Mouse (Mus musculus): ENCODE results near the gene Tjp2.
A peak's percentile ranks its signal among the peaks of the same experiment; 100 is the strongest.
"Not testable (repeated sequence)": the region's sequence is repeated elsewhere in the genome, so short reads cannot be mapped to it uniquely, and the experiment has no call there.

Tjp2 gene

DNA sequence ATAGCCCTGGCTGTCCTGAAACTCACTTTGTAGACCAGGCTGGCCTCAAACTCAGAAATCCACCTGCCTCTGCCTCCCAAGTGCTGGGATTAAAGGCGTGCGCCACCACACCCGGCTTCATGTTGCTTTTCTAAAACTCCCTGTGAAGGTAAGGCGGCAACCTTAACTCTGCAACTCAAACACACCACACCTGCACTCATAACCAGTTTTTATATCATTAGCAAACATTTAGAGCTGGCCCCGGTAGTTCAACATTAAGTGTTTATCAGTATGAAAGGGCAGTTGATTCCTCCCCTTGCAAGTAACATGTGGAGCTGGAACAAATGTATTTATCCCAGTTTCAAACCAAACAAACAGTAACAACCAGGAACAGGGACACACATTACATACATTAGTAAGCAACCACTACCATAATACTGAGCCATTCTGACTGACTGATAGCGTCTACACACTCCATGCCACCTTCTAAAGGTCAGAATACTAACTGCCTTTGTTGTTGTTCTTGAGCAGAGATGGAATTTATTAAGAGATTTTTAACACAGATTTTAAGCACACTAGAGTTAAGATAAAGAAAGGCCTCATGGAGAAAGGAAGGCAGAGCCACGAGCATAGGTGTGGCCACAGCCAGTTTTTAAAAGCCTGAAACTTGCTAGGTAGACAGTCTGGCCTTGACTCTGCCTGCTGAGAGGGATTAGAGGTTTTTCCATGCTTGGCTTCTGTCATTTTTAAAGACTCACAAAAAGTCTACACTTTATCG is 101.1 kb downstream of the Tjp2 start:
- DNase-seq (ENCODE audit: low spot score in 2 of 2): no peak

DNA sequence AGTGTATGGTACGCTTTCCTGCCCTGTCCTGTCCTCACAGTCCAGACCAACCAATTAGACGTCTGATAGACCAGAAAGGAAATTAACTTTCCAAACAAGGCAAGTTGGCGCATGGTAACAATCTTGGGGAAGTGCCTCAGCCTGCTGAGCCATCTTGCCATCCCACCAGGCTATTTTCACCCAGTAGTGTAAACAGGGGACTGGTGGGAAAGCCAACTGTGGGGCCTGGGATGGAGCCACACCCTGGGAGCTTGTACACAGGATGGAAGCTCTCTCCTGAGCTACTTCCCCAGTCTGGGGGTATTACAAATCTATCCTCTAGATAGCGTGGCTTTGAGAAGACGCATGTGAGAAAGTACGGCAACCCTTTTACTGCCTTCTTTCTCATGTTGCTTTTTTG is 101.7 kb downstream of the Tjp2 start:
- no peak for DNase-seq (ENCODE audit: low spot score in 2 of 2)

DNA sequence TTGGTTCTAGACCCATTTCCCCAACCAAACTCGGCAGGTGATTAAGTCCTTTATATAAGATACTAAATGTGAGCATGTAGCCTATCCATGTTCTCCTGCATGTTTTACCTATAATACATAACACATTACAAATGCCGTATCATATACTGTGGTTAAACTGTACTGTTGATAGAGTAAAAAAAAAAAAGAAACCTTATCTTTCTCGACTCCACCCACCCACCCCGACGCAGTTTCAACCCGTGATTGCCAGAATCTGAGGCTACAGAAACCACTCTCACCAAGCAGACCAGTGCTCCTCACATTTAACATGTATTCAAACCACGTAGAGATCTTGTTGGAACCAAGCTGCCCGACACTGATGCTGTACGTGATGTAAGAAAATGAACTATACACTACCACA is 102.2 kb downstream of the Tjp2 start:
- DNase-seq (ENCODE audit: low spot score in 2 of 2): no peak

DNA sequence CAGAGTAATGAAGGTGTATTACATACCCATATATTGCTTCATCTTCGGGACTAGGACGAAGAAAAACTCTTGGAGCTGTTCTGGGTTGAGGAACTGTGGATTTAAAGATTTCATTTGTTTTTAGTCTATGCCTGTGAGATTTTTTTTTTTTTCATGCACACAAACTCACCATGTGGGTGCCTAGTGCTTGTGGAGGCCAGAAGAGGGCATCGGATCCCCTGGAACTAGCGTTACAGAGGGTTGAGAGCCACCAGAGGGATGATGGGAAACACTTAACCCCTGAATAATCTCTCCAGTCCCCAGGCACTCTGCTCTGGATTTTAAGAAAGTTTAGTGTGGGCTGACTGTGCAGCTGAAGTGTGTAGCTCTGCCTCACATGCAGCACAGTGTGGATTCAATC is 104.0 kb downstream of the Tjp2 start:
- no peak for DNase-seq (ENCODE audit: low spot score in 2 of 2)

DNA sequence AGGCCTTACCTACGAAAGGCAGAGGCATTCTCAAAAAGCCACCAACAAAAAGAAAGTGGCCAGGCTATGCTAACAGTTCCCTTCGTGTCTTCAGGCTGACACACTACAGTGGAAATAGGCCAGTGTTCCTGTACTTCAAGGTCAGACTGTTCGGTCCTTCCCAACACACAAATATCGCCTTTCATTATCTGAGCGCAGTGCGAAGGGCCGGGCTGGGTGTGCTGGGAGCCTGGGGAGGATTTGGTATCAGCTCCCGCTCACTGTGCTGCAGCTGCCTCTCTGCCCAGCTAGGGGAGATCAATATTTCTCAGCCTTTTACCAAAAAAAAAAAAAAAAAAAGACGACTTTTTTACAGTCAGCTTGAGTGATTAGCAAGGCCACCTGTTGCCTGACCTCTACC is 106.1 kb downstream of the Tjp2 start:
- DNase-seq (ENCODE audit: low spot score in 2 of 2): no peak

DNA sequence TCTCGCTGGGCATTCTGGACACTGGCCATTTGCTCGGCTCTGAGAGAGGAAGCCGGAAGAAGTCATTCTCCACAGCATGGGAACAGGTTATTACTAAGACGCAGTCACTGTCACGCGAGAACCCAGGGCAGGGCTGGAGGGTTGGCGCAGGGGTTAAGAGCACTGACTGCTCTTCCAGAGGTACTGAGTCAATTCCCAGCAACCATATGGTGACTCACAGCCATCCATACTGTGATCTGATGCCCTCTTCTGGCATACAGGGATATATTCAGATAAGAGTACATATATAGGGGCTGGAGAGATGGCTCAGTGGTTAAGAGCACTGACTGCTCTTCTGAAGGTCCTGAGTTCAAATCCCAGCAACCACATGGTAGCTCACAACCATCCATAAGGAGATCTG is 113.2 kb downstream of the Tjp2 start:
- DNase-seq (ENCODE audit: low spot score in 2 of 2): no peak

DNA sequence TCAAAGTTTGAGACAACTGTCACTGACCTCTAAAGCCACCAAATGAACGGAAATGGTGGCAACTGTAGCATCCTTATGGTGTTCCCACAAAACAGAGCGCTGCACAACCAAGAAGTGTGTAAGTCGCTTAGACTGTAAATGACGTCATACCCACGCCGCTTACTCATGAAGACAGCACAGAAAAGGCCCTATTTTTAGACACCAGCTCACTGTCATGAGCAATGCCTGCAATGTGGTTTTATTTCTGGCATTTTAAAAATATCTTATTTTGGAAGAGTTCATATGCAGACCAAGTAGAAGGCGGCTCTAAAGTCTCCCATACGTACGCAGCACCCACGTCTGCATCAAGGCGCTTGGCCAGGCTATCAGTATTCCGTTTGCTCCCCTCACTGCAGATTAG is 117.1 kb downstream of the Tjp2 start:
- peak; percentile 63 to 65 for DNase-seq (ENCODE audit: low spot score in 2 of 2)

DNA sequence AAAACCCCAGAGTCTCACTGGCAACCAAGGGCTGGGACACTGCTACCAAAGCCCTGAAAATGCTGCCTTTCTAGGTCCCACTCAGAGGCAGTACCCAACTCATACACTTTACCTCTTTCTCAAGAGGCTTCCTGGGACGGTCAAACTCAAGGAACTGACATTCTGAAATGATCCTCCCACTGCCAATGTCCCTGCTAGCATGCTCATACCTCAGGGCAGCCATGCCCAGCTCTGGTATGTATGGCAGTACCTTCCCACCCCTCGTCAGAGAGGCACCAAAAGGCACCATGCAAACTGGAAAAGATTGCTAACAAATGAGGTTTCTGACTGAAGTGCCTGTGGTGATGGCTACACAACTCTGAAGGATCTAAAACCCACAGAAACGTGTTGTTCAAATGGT is 121.0 kb downstream of the Tjp2 start:
- DNase-seq (ENCODE audit: low spot score in 2 of 2): no peak

DNA sequence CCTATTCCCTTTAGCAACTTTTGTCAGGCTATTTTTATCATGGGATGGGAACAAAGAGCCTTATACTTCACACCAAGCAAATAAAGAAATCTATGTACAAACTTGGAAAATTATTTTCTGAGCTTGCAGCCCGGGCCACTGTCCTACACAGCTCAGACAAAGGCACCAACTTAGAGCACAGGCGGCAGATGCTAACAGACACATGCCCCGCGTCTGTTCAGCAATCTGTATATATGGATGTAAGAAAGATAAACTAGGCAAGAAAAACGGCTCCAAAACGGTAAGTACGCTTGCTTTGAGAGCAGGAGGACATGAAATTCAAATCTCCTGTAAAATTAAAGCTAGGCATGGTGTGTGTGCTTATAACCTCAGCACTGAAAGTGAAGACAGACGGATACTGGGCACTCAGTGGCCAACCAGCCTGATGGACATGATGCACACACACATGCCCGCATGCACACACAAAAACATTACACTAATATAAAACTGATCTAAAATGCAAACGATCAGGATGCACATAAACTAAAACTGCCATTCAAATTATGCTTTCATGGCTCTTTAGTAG is 122.2 kb downstream of the Tjp2 start:
- DNase-seq (ENCODE audit: low spot score in 2 of 2): no peak

DNA sequence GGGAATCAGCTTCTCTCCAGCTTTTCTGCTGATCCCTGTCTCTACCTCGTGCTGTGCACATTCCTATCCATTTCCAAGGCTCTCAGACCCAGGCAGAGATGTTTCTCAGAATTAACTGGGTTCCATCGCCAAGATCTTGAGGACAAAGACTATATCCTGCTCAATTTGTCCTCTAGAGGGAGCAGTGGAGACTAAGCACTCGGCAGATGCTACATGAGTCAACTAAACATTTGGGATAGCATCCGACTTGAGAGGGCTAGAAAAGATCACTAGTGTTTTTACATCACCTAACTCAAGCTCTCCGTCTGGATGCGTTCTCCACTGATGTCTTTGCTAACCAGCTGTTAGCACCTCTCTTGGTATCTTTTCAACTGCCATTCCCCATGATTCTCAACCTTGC is 123.6 kb downstream of the Tjp2 start:
- DNase-seq (ENCODE audit: low spot score in 2 of 2): no peak

DNA sequence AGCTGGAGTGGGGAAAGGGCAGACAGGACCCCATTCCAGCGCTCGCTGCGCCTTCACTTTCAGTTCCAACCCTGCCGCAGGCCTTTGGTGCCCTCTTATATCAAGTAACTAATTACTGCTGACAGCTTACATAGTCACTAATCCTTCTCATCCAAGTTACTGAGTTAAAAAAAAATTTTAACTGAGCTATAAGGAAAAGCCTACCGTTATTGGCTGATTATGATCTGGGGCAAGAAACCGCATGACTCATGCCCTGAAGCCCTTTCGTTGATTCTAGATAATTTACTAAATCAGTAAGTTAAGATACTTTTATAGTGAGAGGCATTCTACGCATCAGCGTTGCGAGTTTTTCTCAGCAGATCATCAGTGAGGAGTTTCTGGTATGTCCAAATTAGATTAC is 126.1 kb downstream of the Tjp2 start:
- no peak for DNase-seq (ENCODE audit: low spot score in 2 of 2)

DNA sequence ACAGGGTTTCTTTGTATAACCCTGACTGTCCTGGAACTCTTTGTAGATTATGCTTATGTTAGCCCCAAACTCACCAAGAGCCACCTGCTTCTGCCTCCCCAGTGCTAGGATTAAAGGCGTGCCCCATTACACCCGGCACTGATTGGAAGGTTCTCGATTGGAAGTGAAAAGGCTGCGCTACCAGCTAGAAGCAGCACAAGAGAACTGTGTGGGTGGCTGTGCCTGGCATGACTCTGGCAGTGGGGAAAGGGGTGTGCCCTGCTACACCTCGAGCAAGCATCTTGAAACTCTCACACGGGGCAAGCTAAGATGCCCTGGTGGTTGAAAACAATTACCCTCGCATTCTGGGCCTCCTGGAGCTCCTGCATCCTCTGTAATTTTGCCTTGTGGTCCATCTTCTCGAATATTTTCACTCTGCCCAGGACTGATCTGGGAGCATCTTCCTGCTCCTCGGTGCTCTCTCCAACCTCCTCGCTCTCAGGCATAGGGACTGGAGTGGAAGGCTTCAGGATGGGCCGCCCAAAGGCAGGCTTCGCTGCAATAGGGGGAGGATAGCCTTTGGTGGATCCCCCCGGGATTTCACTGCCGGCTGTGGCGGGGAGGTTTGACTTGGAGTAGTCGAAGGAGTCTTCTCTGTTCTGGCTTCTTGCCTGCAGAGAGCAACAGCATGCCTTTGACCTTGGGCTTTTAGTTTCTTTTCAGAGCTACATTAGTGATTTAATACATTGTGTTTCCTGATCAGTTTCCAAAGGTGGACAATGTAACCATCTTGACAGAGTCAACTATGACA is 127.0 kb downstream of the Tjp2 start:
- DNase-seq (ENCODE audit: low spot score in 2 of 2): no peak

DNA sequence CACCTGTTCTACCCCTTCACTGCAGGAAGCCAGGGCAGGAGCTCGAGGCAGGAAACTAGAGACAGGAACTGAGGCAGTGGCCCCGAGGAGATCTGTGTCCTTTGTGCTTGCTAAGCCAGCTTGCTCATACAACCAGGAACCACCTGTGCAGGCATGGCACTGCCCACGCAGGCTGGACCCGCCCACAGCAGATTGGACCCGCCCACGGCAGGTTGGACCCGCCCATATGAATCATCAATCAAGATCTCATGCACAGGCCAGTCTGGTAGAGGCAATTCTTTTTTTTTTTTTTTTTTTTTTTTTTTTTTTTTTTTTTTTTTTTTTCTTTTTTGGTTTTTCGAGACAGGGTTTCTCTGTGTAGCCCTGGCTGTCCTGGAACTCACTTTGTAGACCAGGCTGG is 132.8 kb downstream of the Tjp2 start:
- DNase-seq (ENCODE audit: low spot score in 2 of 2): not testable (repeated sequence)

DNA sequence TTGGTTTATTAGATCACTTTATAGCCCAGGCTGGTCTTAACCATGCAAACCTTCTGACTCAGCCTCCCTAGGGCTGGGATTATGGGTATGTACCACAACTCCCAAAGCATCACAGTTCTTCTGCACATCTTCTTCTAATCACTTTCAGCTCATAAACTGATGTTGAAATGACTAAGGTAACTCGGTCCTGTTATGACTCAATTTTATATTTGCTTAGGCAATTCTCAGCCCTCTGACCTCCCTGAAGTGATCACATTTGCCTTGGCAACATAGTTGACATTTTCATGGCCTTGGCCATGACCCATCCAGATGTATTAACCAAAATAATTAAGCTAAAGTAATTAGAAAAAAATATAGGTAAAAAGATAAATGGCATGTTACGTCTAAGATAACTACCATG is 134.5 kb downstream of the Tjp2 start:
- no peak for DNase-seq (ENCODE audit: low spot score in 2 of 2)

DNA sequence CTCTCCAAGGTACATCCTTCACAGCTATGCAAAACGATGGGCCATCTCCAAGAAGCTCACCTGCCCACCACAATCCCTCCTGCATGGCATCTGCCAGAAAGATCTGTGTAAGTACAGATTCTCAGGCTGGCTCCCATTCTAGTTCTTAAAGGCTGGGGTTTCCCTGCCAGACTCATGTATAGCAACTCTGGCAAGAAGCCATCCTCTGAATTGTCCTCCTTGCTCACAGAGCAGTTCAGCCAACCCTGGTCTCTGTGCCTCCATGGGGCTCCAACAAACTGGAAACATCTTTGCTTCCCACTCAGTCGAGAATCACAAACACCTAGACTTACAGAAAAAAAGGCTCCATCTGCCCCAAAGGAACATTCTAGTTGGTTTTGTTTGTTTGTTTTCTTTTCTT is 139.5 kb downstream of the Tjp2 start:
- DNase-seq (ENCODE audit: low spot score in 2 of 2): peak in 1 of 2 experiments; percentile 19

DNA sequence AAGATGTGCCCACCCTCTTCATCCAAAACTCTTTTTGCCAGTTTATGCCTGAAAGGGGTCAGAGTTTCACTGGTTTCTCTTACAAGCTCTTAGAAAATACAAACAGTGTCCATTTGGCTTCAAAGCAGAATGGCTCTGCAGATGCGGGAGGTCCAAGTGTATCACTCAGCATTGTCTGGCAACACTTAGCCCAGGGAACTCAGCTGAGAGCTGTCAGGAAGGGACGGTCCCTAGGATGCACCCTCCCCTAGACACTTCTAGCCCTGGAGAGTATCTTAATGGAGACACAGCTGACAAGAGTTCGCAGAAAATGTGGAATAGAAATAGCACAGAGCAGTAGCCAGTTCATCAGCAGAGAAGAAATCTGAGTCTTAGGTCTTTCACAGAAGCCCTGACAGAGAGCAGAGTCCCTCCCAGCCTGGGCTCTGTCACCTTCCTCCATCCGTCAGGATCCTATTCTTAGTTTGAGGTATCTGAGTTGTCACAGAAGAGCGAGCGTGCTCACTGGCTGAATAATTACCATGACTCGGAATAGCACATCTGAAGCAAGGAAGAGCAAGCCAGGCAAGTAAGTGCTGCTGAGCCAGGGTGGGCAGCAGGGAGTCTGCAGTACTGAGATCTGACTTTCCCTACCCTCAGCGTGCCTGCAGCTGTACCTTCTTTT is 144.3 kb downstream of the Tjp2 start:
- DNase-seq (ENCODE audit: low spot score in 2 of 2): peak in 1 of 2 experiments; percentile 37

DNA sequence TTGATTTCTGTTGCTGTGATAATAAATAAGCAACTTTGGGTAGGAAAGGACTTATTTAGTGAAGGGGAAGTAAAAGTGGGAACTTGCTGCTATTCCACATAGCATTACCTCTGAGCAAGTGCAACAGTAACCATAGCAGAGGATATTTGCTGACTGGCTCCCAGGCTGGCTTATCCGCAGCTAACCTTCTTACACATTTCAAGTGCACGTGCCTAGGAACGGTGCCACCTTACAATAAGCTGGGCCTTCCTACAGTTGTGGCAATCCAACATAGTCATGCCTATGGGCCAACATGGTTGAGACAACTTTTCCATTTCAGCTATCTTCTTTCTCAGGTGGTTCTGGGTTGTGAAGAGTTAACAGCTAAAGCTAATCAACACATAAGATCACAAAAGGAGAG is 147.2 kb downstream of the Tjp2 start:
- DNase-seq (ENCODE audit: low spot score in 2 of 2): no peak

DNA sequence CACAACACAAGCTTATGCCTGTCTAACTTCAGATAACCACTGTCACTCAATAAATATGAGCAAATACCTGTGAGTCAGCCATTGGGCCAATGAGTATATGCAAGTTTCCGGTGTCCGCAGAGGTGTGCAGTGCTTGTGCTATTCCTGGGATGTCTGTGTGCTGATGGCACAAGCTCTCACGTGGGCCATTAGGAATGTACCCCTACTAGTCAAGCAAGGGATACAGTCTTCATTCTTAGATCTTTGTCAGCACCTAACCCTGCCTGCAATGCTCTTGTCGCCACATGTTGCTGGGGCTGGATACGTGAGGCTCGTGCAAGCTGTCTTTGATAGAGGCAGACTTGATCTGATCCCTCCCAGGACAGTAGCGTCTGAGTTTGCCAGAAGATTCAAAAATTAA is 148.3 kb downstream of the Tjp2 start:
- no peak for DNase-seq (ENCODE audit: low spot score in 2 of 2)

DNA sequence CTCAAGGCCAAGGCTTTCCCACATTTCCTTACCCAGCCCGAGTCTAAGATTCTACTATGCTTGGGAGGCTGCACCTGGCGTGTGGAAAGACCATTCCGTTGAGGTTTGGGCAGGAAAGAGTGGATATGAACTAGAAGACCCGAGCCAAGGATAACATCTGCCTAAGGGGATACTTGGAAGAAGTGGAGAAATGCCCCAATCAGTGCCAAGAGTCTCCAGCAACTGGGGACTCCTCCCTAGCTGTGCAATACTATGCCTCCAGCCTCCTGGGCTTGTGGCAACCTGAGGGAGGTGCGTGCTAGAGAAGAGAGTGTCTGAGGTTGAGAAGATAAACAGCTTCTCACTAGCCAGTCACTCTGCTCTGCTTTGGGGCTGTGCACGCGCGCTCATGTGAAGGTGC is 148.9 kb downstream of the Tjp2 start:
- no peak for DNase-seq (ENCODE audit: low spot score in 2 of 2)

DNA sequence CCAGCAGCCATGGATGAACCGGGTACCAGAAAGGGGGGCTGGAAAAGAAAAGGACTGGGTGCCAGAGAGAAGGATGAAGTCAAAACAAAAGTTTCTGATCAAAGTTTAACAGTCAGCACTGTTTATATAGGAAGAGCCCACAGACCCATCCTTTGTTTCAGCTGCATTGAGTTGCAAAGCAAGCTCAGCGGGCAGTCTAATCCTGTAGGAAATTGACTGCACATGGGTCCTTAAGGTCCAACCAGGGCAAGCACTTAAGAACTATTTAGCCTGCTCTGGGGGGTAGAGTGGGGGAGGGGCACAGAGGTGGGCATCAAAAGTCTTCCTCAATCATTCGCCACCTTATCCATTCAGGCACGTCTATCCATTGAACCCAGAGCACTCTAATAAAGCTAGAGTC is 151.7 kb downstream of the Tjp2 start:
- no peak for DNase-seq (ENCODE audit: low spot score in 2 of 2)

DNA sequence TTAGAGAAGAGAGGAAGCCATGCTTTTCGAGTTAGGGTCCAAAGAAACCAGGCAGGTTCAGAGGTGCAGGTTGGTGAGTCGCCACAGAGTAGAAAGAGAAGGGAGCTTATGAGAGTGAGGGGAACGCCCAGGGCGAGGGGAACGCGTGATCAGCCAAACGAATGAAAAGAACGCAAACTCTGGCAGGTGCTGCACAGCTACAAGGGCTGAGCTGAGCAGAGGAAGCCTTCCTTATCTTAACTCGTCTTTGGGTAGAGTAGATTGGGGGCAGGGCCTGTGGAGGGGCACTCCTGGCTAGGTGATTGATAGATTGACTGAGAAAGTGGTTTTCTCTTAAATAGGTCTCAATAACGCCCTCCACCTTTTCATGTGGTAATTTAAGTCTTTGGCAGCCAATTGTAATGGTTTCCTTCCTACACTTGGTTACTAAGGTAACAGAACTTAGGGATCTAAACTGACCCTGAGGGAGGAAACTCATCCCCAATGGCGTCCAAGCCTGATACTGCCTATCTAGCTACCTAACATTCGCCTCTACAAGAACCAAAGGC is 160.4 kb downstream of the Tjp2 start:
- no peak for DNase-seq (ENCODE audit: low spot score in 2 of 2)

DNA sequence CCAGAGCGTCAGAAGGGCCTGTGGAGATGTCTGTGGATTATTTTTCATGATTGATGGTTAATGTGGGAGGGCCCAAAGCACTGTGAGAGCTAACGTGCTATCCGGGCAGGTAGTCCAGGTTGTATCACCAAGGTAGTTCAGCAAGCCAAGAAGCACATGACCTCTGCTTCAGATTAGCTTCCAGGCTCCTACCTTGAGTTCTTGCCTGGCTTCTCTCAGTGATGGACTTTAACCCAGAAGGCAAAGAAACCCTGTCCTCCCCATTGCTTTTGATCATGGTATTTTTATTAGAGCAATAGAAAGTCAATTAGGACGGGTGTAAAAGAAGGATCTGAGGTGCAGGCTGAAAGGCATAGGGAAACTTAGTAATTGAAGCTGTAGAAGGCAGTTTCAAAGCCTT is 161.2 kb downstream of the Tjp2 start:
- no peak for DNase-seq (ENCODE audit: low spot score in 2 of 2)

All from right cerebral cortex, adult 2 months (tissue).